Mouse (Mus musculus) left cerebral cortex, postnatal 25 days (tissue): ENCODE data around the gene Hnf1b. TPM values are rescaled to one million over a fixed set of nuclear protein-coding genes. Genes with fewer than 3 reads are reported as not detected.

Experiments used
- DNase-seq, 2 experiments: peaks; one replicate each; pipeline ENCODE4 v3.0.0; 2022; ENCODE audit warnings: low spot score in 2 of 2, mixed read lengths in 1 of 2
- intact Hi-C: fragments of 180-260 bp; cut with DNase I; formaldehyde crosslinking; loops from one replicate; pipeline ENCODE4 v1.15.1; 2025
- total RNA-seq, 2 experiments: library from RNA; stranded (reverse); gene quantifications; 2 replicates each; pipeline ENCODE4 v1.2.3; 2021

The Hnf1b gene
- under 1 TPM; 0.18 to 0.30 TPM for total RNA-seq

DNA sequence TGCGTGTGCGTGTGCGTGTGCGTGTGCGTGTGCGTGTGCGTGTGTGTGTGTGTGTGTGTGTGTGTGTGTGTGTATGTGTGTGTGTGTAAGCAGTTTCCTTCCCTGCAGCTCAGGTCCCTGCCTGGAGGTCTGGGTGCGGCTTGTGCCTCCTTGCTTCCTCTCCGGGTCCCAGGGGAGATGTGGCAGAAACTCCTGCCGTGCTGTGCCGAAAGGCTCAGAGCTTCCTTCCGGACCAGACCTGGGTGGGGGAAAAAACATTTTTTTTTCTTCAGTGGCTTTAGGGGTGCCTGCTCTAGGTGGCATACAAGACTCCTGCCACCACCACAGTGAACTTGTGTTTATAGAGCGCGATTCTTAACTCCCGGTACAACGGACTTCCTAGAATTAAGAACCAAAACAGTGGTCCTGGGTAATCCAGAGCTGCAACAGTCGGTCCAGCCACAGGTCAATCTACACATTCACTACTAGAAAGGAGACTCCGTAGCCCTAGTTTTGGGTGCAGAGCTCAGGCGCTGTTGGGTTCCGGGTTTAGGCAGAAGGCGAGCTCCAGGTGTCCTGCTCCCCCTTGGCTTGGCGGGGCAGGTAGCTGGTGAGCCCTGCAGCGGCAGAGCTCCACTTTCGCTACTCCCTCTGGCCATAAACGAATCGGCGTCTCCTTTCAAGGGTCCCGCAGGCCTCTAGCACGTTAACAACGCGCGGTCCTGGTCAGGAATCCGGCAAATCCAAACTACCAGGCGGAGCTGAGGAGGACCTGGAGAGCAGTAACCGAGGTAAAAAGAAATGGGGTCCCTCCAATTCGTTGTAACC is at the start of gene Hnf1b:
Gene Hnf1b (plus strand): TSS at position 535 of the 807 bp plus-strand sequence.
- DNase-seq = no peak
- intact Hi-C loops = no loop called here

- DNase-seq = no peak
- intact Hi-C loops = no loop called here
These were observed 47.7 kb upstream of the Hnf1b start for GRCm38 (mm10) chr11:83802166-83802565.

DNA sequence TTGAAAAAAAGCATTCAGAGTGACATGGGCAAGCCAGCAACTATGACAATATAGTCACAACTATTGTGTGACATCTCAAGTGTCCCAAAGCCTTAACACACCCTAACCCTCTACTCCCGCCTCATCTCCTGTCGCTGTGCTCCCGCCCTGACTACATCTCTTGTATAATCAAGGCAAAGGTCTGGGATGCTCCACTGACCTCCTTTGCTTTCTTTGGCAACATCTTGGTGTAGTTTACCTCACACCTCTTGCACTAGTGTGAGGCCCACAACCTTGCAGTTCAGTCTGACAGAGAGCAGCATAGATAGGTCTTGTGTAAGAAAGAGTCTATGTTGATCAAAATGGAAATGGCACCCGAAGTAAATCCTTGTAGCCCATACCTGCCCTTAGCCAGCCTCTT is 47.3 kb upstream of the Hnf1b start:
- DNase-seq = no peak
- intact Hi-C loops = no loop called here

- intact Hi-C loops = no loop called here
- no peak for DNase-seq
These were observed 39.4 kb upstream of the Hnf1b start for GRCm38 (mm10) chr11:83810441-83810840.

DNA sequence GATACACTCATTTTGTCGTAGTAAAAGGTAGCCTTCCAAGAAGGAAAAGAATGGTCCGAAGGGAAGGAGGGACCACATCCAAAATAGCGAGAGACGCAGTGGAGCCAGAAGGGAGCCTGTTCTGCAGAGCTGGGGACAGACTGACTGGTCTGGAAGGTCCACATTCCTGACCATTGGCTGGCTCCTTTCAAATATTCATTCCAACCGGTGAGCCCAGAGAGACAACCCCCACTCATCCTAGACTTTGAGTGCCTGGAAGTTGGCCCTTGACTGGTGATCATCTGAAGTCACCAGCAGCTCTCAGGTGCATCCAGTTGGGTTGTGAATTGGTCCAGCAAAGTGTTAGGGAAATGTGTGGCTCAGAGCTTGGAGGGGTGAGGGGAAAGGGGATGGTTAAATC is 34.7 kb upstream of the Hnf1b start:
- intact Hi-C loops = loop anchor here (2.0 kb wide), 1 partner anchor 122 kb away; no protein-coding TSS in a partner anchor
- no peak for DNase-seq

- intact Hi-C loops = loop anchor here (2.0 kb wide), 1 partner anchor 121 kb away; no protein-coding TSS in a partner anchor
- DNase-seq = peak; percentile 42 to 44
These were observed 34.2 kb upstream of the Hnf1b start for GRCm38 (mm10) chr11:83815628-83816027.

- intact Hi-C loops = no loop called here
- DNase-seq = no peak
These were observed 32.8 kb upstream of the Hnf1b start for GRCm38 (mm10) chr11:83817048-83817447.

GRCm38 (mm10) chr11:83817994-83818393 is 31.9 kb upstream of the Hnf1b start:
- intact Hi-C loops = no loop called here
- no peak for DNase-seq

GRCm38 (mm10) chr11:83818591-83819127 is 31.2 kb upstream of the Hnf1b start:
- no peak for DNase-seq
- intact Hi-C loops = no loop called here

- intact Hi-C loops = no loop called here
- DNase-seq = no peak
These were observed 29.9 kb upstream of the Hnf1b start for GRCm38 (mm10) chr11:83819806-83820483.

GRCm38 (mm10) chr11:83826142-83826541 is 23.7 kb upstream of the Hnf1b start:
- intact Hi-C loops = no loop called here
- no peak for DNase-seq

- DNase-seq = no peak
- intact Hi-C loops = no loop called here
These were observed 21.2 kb upstream of the Hnf1b start for GRCm38 (mm10) chr11:83828553-83829142.

DNA sequence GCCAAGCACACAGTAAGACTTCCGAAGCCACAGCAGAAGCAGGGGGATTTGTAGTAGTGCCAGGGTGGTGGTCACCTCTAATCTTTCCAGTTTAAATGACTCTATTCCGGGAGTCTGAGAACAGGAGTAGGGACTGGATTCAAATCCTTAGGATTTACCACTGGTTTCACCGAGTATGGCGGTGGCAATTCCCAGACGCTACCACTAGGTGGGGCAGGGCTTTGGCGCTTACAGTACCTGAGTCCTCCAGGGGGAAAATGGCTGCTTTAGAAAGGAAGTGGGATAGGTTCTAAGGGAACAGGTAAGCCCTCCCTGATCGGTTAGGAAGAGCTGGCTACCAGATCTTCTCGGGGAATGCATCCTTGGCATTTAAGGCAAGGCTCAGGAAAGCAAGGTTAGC is 17.5 kb upstream of the Hnf1b start:
- no peak for DNase-seq
- intact Hi-C loops = no loop called here

GRCm38 (mm10) chr11:83833517-83833916 is 16.3 kb upstream of the Hnf1b start:
- intact Hi-C loops = no loop called here
- no peak for DNase-seq

- no peak for DNase-seq
- intact Hi-C loops = no loop called here
These were observed 15.8 kb upstream of the Hnf1b start for GRCm38 (mm10) chr11:83833959-83834496.

- intact Hi-C loops = no loop called here
- no peak for DNase-seq
These were observed 10.4 kb upstream of the Hnf1b start for GRCm38 (mm10) chr11:83839451-83839850.

GRCm38 (mm10) chr11:83843534-83843933 is 6.3 kb upstream of the Hnf1b start:
- intact Hi-C loops = no loop called here
- DNase-seq = no peak

DNA sequence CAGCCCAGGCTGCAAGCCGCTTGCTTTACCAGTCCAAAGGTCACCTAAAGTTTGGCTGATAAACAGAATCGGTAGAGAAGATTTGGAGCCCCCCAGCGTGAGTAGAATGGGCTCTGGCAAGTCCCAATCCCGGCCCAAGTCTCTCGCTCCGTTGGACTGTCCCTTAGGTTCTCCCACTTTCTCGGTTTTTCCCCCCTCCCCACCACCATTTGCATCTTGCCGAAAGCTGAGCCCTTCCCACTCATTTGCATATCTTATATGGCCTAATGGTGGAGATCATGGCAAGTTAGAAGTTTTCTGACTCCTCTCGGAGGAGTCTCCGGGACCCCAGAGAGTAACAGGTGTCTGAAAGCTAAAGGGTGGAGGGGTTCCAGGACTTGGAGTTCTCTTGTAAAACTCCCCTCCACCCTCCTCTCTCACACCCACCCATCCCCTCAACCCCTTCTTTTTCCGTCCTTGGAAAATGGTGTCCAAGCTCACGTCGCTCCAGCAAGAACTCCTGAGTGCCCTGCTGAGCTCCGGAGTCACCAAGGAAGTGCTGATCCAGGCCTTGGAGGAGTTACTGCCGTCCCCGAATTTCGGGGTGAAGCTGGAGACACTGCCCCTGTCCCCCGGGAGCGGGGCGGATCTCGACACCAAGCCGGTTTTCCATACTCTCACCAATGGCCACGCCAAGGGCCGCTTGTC is 866 bp downstream of the Hnf1b start:
- intact Hi-C loops = no loop called here

GRCm38 (mm10) chr11:83851273-83852015 is 1.6 kb downstream of the Hnf1b start:
- intact Hi-C loops = loop anchor here (2.0 kb wide), 1 partner anchor 665 kb away; no protein-coding TSS in a partner anchor
- DNase-seq = no peak

More for the DNA sequence above, 866 bp downstream of the Hnf1b start:
- DNase-seq = no peak
